Mouse (Mus musculus) limb, embryonic 12.5 days (tissue): Measurements from ENCODE around the gene Pde4d. TPM values are rescaled to one million over a fixed set of nuclear protein-coding genes. Genes with fewer than 3 reads are reported as not detected.

ENCODE experiments used
- ATAC-seq: fragments of 200-750 bp; cut with Nextera tagmentation; 2 replicates; pipeline ENCODE4 v1.8.0; 2017; ENCODE audit warnings: low read depth, moderate TSS enrichment; ENCODE audit not compliant: insufficient number of reproducible peaks, insufficient read depth, low FRiP score, low TSS enrichment
- H3K27ac ChIP-seq: fragments of 300-500 bp; sonication (generic); 2 replicates; pipeline ENCODE4 v1.5.1; 2016; ENCODE audit warnings: mild to moderate bottlenecking, moderate library complexity
- H3K27me3 ChIP-seq: fragments of 300-500 bp; sonication (generic); 2 replicates; pipeline ENCODE4 v1.6.1; 2016; ENCODE audit warnings: mild to moderate bottlenecking, moderate library complexity
- H3K36me3 ChIP-seq: fragments of 300-500 bp; sonication (generic); 2 replicates; pipeline ENCODE4 v1.6.1; 2016; ENCODE audit warnings: mild to moderate bottlenecking, moderate library complexity
- H3K4me1 ChIP-seq: fragments of 300-500 bp; sonication (generic); replicated peaks from 2 replicates; pipeline ENCODE4 v1.6.1; 2016
- H3K4me2 ChIP-seq: fragments of 300-500 bp; sonication (generic); 2 replicates; pipeline ENCODE4 v1.6.1; 2016; ENCODE audit warnings: mild to moderate bottlenecking, moderate library complexity
- H3K4me3 ChIP-seq: fragments of 300-500 bp; sonication (generic); replicated peaks from 2 replicates; pipeline ENCODE4 v1.5.1; 2016; ENCODE audit warnings: mild to moderate bottlenecking
- H3K9ac ChIP-seq: fragments of 300-500 bp; sonication (generic); replicated peaks from 2 replicates; pipeline ENCODE4 v1.6.1; 2016; ENCODE audit warnings: mild to moderate bottlenecking, moderate library complexity
- H3K9me3 ChIP-seq: fragments of 300-500 bp; sonication (generic); 2 replicates; pipeline ENCODE4 v1.6.1; 2016; ENCODE audit warnings: mild to moderate bottlenecking, moderate library complexity
- WGBS: fragments of 180-500 bp; shearing (Covaris S2); methylation state at CpG from one replicate; pipeline ENCODE4 v1.1.7; 2016; 5-methylcytosine and 5-hydroxymethylcytosine counted together
- polyA plus RNA-seq: library from polyadenylated mRNA; unstranded; fragments of >200 nt; fragmentation: Nextera tagmentation; extraction: Ambion mirVana; gene quantifications from 2 replicates; pipeline ENCODE4 v1.2.1, GENCODE M21; 2016

The Pde4d gene
- polyA plus RNA-seq, 1 experiment from 2014 or later = 23.7 TPM

- no peak for ATAC-seq
- Histone ChIP-seq H3K9me3 (no peaks in the 10 kb centered on the region), H3K4me3 (no peak overlapping the region), H3K36me3 (no peaks in the 10 kb centered on the region), H3K4me2 (no peak overlapping the region), H3K9ac (no peak overlapping the region), H3K27me3 (no peaks in the 10 kb centered on the region), H3K27ac (no peak overlapping the region), H3K4me1 (peaks cover 10% of the 10 kb centered on the region; the same call in 1 of the 2 replicates)
- 95% methylated on average over 2 of the region's 2 CpGs for WGBS
Observed at GRCm38 (mm10) chr13:109714581-109714980, 1264.8 kb downstream of the Pde4d start.

GRCm38 (mm10) chr13:109715321-109715720 is 1265.6 kb downstream of the Pde4d start:
- Histone ChIP-seq H3K9ac (no peak overlapping the region), H3K4me1 (peaks cover 10% of the 10 kb centered on the region; the same call in 1 of the 2 replicates), H3K36me3 (no peaks in the 10 kb centered on the region), H3K4me2 (no peak overlapping the region), H3K4me3 (no peak overlapping the region), H3K27me3 (no peaks in the 10 kb centered on the region), H3K9me3 (no peaks in the 10 kb centered on the region), H3K27ac (no peak overlapping the region)
- 62% methylated on average over 1 of the region's 1 CpGs for WGBS
- ATAC-seq = no peak

- Histone ChIP-seq H3K9me3 (no peaks in the 10 kb centered on the region), H3K36me3 (no peaks in the 10 kb centered on the region), H3K4me1 (peaks cover 10% of the 10 kb centered on the region; the same call in 1 of the 2 replicates), H3K27me3 (no peaks in the 10 kb centered on the region), H3K4me3 (no peak overlapping the region), H3K27ac (no peak overlapping the region), H3K4me2 (no peak overlapping the region), H3K9ac (no peak overlapping the region)
- ATAC-seq = no peak
- 97% methylated on average over 2 of the region's 2 CpGs for WGBS
Observed at GRCm38 (mm10) chr13:109720127-109720713, 1270.5 kb downstream of the Pde4d start.

GRCm38 (mm10) chr13:109722237-109723119 is 1272.7 kb downstream of the Pde4d start:
- no peak overlapping the region for H3K4me3 ChIP-seq
- no peaks in the 10 kb centered on the region for H3K9me3 ChIP-seq
- no peaks in the 10 kb centered on the region for H3K36me3 ChIP-seq
- H3K4me1 ChIP-seq = peaks cover 14% of the 10 kb centered on the region
- no peak overlapping the region for H3K4me2 ChIP-seq
- no peaks in the 10 kb centered on the region for H3K27me3 ChIP-seq
- WGBS = 74% methylated on average over 6 of the region's 6 CpGs
- no peak overlapping the region for H3K27ac ChIP-seq
- H3K9ac ChIP-seq = no peak overlapping the region
- ATAC-seq = no peak

GRCm38 (mm10) chr13:109727346-109727745 is 1277.6 kb downstream of the Pde4d start:
- Histone ChIP-seq H3K4me2 (no peak overlapping the region), H3K4me3 (no peak overlapping the region), H3K4me1 (peaks cover 22% of the 10 kb centered on the region), H3K27me3 (no peaks in the 10 kb centered on the region), H3K36me3 (no peaks in the 10 kb centered on the region), H3K9me3 (no peaks in the 10 kb centered on the region), H3K9ac (no peak overlapping the region), H3K27ac (no peak overlapping the region)
- WGBS = 67% methylated on average over 5 of the region's 5 CpGs
- ATAC-seq = no peak

- WGBS = 50% methylated on average over 4 of the region's 4 CpGs
- H3K36me3 ChIP-seq = no peaks in the 10 kb centered on the region
Observed at GRCm38 (mm10) chr13:109729612-109730011, 1279.9 kb downstream of the Pde4d start.

GRCm38 (mm10) chr13:109732655-109733376 is 1283.1 kb downstream of the Pde4d start:
- no peaks in the 10 kb centered on the region for H3K27me3 ChIP-seq
- no peaks in the 10 kb centered on the region for H3K9me3 ChIP-seq
- peaks cover 7% of the 10 kb centered on the region for H3K4me1 ChIP-seq
- H3K4me2 ChIP-seq = no peak overlapping the region
- WGBS = 78% methylated on average over 5 of the region's 5 CpGs
- no peak overlapping the region for H3K9ac ChIP-seq
- no peaks in the 10 kb centered on the region for H3K36me3 ChIP-seq
- ATAC-seq = no peak
- H3K4me3 ChIP-seq = no peak overlapping the region
- H3K27ac ChIP-seq = no peak overlapping the region

More at GRCm38 (mm10) chr13:109729612-109730011, 1279.9 kb downstream of the Pde4d start:
- Histone ChIP-seq H3K27me3 (no peaks in the 10 kb centered on the region), H3K4me1 (peaks cover 25% of the 10 kb centered on the region), H3K4me2 (no peak overlapping the region), H3K27ac (no peak overlapping the region), H3K9me3 (no peaks in the 10 kb centered on the region), H3K9ac (no peak overlapping the region), H3K4me3 (no peak overlapping the region)
- no peak for ATAC-seq

- Histone ChIP-seq H3K4me1 (peaks cover 6% of the 10 kb centered on the region), H3K4me2 (no peak overlapping the region), H3K4me3 (no peak overlapping the region), H3K27me3 (no peaks in the 10 kb centered on the region), H3K36me3 (no peaks in the 10 kb centered on the region), H3K9me3 (no peaks in the 10 kb centered on the region), H3K9ac (no peak overlapping the region), H3K27ac (no peak overlapping the region)
- no peak for ATAC-seq
- WGBS = 48% methylated on average over 8 of the region's 8 CpGs
Observed at GRCm38 (mm10) chr13:109736290-109737078, 1286.7 kb downstream of the Pde4d start.

GRCm38 (mm10) chr13:109746492-109746891 is 1296.7 kb downstream of the Pde4d start:
- no peak for ATAC-seq
- H3K4me1 ChIP-seq = 0 out of 2 replicates have a peak, but pooled peaks cover 2% of the 10 kb centered on the region
- no peak overlapping the region for H3K27ac ChIP-seq
- H3K27me3 ChIP-seq = no peaks in the 10 kb centered on the region
- H3K9me3 ChIP-seq = no peaks in the 10 kb centered on the region
- H3K4me3 ChIP-seq = no peak overlapping the region
- H3K4me2 ChIP-seq = no peak overlapping the region
- 0 out of 2 replicates have a peak, but pooled peaks cover 7% of the 10 kb centered on the region for H3K36me3 ChIP-seq
- no peak overlapping the region for H3K9ac ChIP-seq

GRCm38 (mm10) chr13:109752236-109752863 is 1302.6 kb downstream of the Pde4d start:
- peak overlapping the region; percentile 20; the same call in 1 of the 2 replicates for H3K27ac ChIP-seq

More at GRCm38 (mm10) chr13:109752236-109752863, 1302.6 kb downstream of the Pde4d start:
- H3K4me2 ChIP-seq = no peak overlapping the region
- no peak for ATAC-seq
- H3K4me3 ChIP-seq = no peak overlapping the region
- 21% methylated on average over 8 of the region's 8 CpGs for WGBS
- H3K9ac ChIP-seq = no peak overlapping the region
- peaks cover 8% of the 10 kb centered on the region; the same call in 1 of the 2 replicates for H3K4me1 ChIP-seq
- no peaks in the 10 kb centered on the region for H3K9me3 ChIP-seq
- no peaks in the 10 kb centered on the region for H3K36me3 ChIP-seq
- H3K27me3 ChIP-seq = no peaks in the 10 kb centered on the region
